Mouse (Mus musculus) limb, embryonic 15.5 days (tissue): ENCODE results near the gene Sema3a. TPM values are rescaled to one million over a fixed set of nuclear protein-coding genes. Genes with fewer than 3 reads are reported as not detected.

Source experiments
- ATAC-seq: fragments of 200-750 bp; cut with Nextera tagmentation; 2 replicates; pipeline ENCODE4 v1.8.0; 2017; ENCODE audit warnings: low read depth, moderate TSS enrichment; ENCODE audit not compliant: insufficient number of reproducible peaks, low FRiP score, low TSS enrichment
- H3K27ac ChIP-seq: fragments of 300-500 bp; sonication (generic); 2 replicates; pipeline ENCODE4 v1.5.1; 2015; ENCODE audit warnings: moderate library complexity, mild to moderate bottlenecking, inconsistent platforms
- H3K27me3 ChIP-seq: fragments of 300-500 bp; sonication (generic); 2 replicates; pipeline ENCODE4 v1.6.1; 2015; ENCODE audit warnings: inconsistent platforms
- H3K36me3 ChIP-seq: fragments of 300-500 bp; sonication (generic); 2 replicates; pipeline ENCODE4 v1.6.1; 2015; ENCODE audit warnings: inconsistent platforms
- H3K4me1 ChIP-seq: fragments of 300-500 bp; sonication (generic); 2 replicates; pipeline ENCODE4 v1.6.1; 2015; ENCODE audit warnings: inconsistent platforms
- H3K4me2 ChIP-seq: fragments of 300-500 bp; sonication (generic); 2 replicates; pipeline ENCODE4 v1.6.1; 2015; ENCODE audit warnings: mild to moderate bottlenecking, inconsistent platforms
- H3K4me3 ChIP-seq: fragments of 300-500 bp; sonication (generic); 2 replicates; pipeline ENCODE4 v1.5.1; 2015; ENCODE audit warnings: mild to moderate bottlenecking, inconsistent platforms
- H3K9ac ChIP-seq: fragments of 300-500 bp; sonication (generic); 2 replicates; pipeline ENCODE4 v1.6.1; 2015; ENCODE audit warnings: inconsistent platforms
- H3K9me3 ChIP-seq: fragments of 300-500 bp; sonication (generic); 2 replicates; pipeline ENCODE4 v1.6.1; 2016; ENCODE audit warnings: inconsistent platforms
- WGBS: fragments of 180-500 bp; shearing (Covaris S2); methylation state at CpG from one replicate; pipeline ENCODE4 v1.1.7; 2015; 5-methylcytosine and 5-hydroxymethylcytosine counted together
- polyA plus RNA-seq: library from polyadenylated mRNA; unstranded; fragments of >200 nt; fragmentation: Nextera tagmentation; extraction: Ambion mirVana; gene quantifications from 2 replicates; pipeline ENCODE4 v1.2.1, GENCODE M21; 2015

The Sema3a gene
- polyA plus RNA-seq, 1 experiment from 2014 or later: 44.2 TPM

DNA sequence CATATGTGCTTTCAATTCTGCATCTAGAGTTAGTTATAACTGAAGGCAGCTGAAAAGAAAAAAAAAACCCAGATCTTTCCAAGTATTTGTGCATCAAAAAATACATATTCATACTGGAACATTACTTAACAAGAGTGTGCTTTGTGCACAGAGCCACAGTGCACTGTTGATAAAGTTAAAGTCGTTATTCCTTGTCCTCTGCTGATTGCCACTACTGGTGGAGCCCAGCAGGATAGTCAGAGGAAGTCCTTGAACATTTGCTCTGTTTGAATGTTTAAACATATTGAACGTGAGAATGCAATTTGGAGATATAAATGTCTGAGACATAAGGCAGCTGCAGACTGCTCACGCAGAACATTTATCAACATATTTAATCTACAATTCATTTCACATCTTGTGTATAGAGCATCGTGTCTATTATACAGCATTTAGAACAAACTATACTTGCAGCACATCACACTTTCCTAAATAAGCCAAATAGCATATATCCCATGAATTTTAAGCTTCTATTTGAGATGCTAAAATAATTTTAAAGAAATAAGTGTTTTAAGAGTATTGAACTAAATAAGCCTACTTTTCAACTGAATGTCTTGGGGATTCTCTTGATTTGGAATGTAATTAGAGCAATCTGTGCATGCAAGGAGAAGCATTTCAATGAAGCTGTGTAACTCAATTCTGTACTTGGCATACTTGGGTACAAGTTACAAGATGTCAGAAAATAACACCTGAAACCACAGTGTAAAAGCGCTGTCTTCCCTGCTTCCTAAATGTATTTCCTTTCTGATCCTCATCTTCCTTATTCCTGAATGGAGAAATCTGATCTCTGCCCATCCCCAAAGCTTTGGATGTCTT lies 32.8 kb downstream of the Sema3a start:
- no peaks in the 10 kb centered on the region for H3K9me3 ChIP-seq
- no peaks in the 10 kb centered on the region for H3K36me3 ChIP-seq
- H3K4me3 ChIP-seq: no peak overlapping the region
- no peaks in the 10 kb centered on the region for H3K27me3 ChIP-seq
- H3K4me2 ChIP-seq: no peak overlapping the region
- no peak for ATAC-seq
- 70% methylated on average over 5 of the region's 5 CpGs for WGBS
- H3K9ac ChIP-seq: no peak overlapping the region
- no peak overlapping the region for H3K27ac ChIP-seq
- H3K4me1 ChIP-seq: no peaks in the 10 kb centered on the region

GRCm38 (mm10) chr5:13182186-13182585 lies 57.0 kb downstream of the Sema3a start:
- 89% methylated on average over 2 of the region's 2 CpGs for WGBS
- Histone ChIP-seq H3K27ac (no peak overlapping the region), H3K9ac (no peak overlapping the region), H3K4me1 (no peaks in the 10 kb centered on the region), H3K9me3 (no peaks in the 10 kb centered on the region), H3K36me3 (no peaks in the 10 kb centered on the region), H3K27me3 (no peaks in the 10 kb centered on the region), H3K4me2 (no peak overlapping the region), H3K4me3 (no peak overlapping the region)
- no peak for ATAC-seq

DNA sequence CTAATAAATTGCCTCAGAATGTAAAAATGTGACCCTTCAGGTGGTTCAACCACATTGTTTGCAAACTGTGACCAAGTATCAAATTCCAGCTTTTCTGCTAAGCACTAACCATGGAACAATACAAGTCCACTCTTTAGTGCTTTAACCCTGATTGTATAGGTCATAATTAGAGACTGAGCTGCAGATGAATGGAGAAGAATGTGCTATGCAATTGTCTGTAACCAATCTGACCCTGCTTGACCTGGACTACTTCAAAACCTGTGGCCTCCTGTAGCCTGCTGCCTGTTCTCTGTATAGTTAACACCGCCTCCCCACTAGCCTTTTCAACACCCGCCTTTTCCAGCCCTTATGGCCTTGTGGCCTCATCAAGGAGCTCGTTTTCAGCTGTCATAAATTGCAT lies 72.7 kb downstream of the Sema3a start:
- Histone ChIP-seq H3K9me3 (no peaks in the 10 kb centered on the region), H3K27ac (no peak overlapping the region), H3K4me3 (no peak overlapping the region), H3K36me3 (no peaks in the 10 kb centered on the region), H3K4me1 (no peaks in the 10 kb centered on the region), H3K27me3 (no peaks in the 10 kb centered on the region), H3K9ac (no peak overlapping the region), H3K4me2 (no peak overlapping the region)
- 38% methylated on average over 3 of the region's 3 CpGs for WGBS
- no peak for ATAC-seq

GRCm38 (mm10) chr5:13199709-13200108 lies 74.5 kb downstream of the Sema3a start:
- Histone ChIP-seq H3K4me3 (no peak overlapping the region), H3K27me3 (no peaks in the 10 kb centered on the region), H3K9me3 (no peaks in the 10 kb centered on the region), H3K4me2 (no peak overlapping the region), H3K4me1 (no peaks in the 10 kb centered on the region), H3K27ac (no peak overlapping the region), H3K36me3 (no peaks in the 10 kb centered on the region), H3K9ac (no peak overlapping the region)
- WGBS: 22% methylated on average over 6 of the region's 6 CpGs
- no peak for ATAC-seq

DNA sequence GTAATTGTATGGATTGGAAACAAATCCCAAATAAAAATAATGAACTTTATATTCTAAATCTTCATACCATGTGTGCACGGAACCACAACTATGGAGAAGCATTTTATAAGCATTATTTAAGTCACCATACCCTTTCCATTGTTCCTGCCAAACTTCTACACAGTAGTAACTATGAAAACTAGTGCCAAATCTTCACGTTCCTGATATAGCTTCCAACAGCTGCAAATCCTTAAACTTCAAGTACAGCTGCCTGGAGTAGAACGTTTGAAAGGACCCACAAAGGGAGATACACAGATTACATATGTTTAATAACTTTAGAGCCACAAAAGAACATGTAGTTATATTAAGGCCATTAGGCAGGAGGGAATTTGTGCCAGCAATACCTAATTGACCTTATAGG lies 130.1 kb downstream of the Sema3a start:
- Histone ChIP-seq H3K9me3 (no peaks in the 10 kb centered on the region), H3K36me3 (no peaks in the 10 kb centered on the region), H3K27ac (no peak overlapping the region), H3K4me1 (no peaks in the 10 kb centered on the region), H3K9ac (no peak overlapping the region), H3K4me3 (no peak overlapping the region), H3K4me2 (no peak overlapping the region), H3K27me3 (no peaks in the 10 kb centered on the region)
- peak; percentile 71; the same call in 1 of the 2 replicates for ATAC-seq
- WGBS: 20% methylated on average over 3 of the region's 3 CpGs

DNA sequence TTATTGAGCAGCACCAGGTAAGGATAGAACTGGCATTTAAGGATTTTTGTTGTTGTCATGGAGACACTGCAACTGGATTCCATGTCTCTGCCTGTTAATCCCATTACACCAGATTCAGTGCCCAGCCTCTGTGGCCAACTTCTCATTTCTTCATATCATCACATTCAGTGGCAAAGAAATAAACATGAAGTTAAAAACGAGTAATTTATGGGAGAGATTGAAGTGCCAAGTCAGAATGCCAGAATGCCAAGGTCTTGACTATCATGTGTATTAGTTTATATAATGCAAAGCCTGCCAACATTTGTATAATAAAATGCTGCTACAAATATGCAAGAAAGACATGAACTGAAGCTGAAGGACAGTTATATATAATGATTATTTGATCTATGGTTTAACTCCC lies 131.1 kb downstream of the Sema3a start:
- Histone ChIP-seq H3K27me3 (no peaks in the 10 kb centered on the region), H3K27ac (no peak overlapping the region), H3K9me3 (no peaks in the 10 kb centered on the region), H3K4me3 (no peak overlapping the region), H3K36me3 (no peaks in the 10 kb centered on the region), H3K9ac (no peak overlapping the region), H3K4me1 (no peaks in the 10 kb centered on the region), H3K4me2 (no peak overlapping the region)
- 56% methylated on average over 1 of the region's 1 CpGs for WGBS
- no peak for ATAC-seq

- H3K27me3 ChIP-seq: no peaks in the 10 kb centered on the region
- no peaks in the 10 kb centered on the region for H3K9me3 ChIP-seq
- ATAC-seq: no peak
- H3K27ac ChIP-seq: no peak overlapping the region
- no peaks in the 10 kb centered on the region for H3K4me1 ChIP-seq
- 61% methylated on average over 2 of the region's 2 CpGs for WGBS
- no peak overlapping the region for H3K4me2 ChIP-seq
- no peaks in the 10 kb centered on the region for H3K36me3 ChIP-seq
- no peak overlapping the region for H3K9ac ChIP-seq
- H3K4me3 ChIP-seq: no peak overlapping the region
These were observed 137.9 kb downstream of the Sema3a start for GRCm38 (mm10) chr5:13263087-13263486.

DNA sequence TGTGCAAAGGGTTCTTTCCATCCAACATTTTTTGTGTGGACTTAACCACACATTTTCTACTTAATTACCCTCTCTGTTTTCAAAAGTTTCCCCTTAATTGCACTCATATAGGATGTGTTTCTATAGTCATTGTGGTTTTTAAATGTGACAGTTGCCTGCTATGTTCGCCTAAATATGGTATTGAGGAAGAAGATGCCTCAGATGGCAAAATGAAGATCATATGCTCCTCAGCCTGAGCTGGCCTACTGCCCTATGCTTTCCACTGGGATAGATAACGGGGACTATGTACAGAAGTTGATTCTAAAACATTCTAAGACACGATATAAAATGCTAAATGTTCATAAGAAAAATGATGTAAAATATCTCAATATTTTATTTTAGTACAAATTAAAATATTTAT lies 138.3 kb downstream of the Sema3a start:
- H3K9me3 ChIP-seq: no peaks in the 10 kb centered on the region
- ATAC-seq: no peak
- no peaks in the 10 kb centered on the region for H3K27me3 ChIP-seq
- H3K9ac ChIP-seq: no peak overlapping the region
- H3K27ac ChIP-seq: no peak overlapping the region
- WGBS: 84% methylated on average over 3 of the region's 3 CpGs
- no peaks in the 10 kb centered on the region for H3K4me1 ChIP-seq
- H3K4me2 ChIP-seq: no peak overlapping the region
- no peaks in the 10 kb centered on the region for H3K36me3 ChIP-seq
- H3K4me3 ChIP-seq: no peak overlapping the region

GRCm38 (mm10) chr5:13312667-13313066 lies 187.5 kb downstream of the Sema3a start:
- H3K4me2 ChIP-seq: no peak overlapping the region
- WGBS: 71% methylated on average over 4 of the region's 4 CpGs
- H3K9me3 ChIP-seq: no peaks in the 10 kb centered on the region
- no peaks in the 10 kb centered on the region for H3K4me1 ChIP-seq
- ATAC-seq: no peak
- H3K4me3 ChIP-seq: no peak overlapping the region
- H3K27ac ChIP-seq: no peak overlapping the region
- H3K9ac ChIP-seq: no peak overlapping the region
- H3K36me3 ChIP-seq: no peaks in the 10 kb centered on the region
- no peaks in the 10 kb centered on the region for H3K27me3 ChIP-seq

- H3K4me2 ChIP-seq: no peak overlapping the region
- no peaks in the 10 kb centered on the region for H3K27me3 ChIP-seq
- H3K9ac ChIP-seq: no peak overlapping the region
- H3K4me3 ChIP-seq: no peak overlapping the region
- WGBS: 60% methylated on average over 6 of the region's 6 CpGs
- H3K9me3 ChIP-seq: no peaks in the 10 kb centered on the region
- H3K27ac ChIP-seq: no peak overlapping the region
- no peaks in the 10 kb centered on the region for H3K4me1 ChIP-seq
- ATAC-seq: no peak
- no peaks in the 10 kb centered on the region for H3K36me3 ChIP-seq
These were observed 188.8 kb downstream of the Sema3a start for GRCm38 (mm10) chr5:13313977-13314376.

DNA sequence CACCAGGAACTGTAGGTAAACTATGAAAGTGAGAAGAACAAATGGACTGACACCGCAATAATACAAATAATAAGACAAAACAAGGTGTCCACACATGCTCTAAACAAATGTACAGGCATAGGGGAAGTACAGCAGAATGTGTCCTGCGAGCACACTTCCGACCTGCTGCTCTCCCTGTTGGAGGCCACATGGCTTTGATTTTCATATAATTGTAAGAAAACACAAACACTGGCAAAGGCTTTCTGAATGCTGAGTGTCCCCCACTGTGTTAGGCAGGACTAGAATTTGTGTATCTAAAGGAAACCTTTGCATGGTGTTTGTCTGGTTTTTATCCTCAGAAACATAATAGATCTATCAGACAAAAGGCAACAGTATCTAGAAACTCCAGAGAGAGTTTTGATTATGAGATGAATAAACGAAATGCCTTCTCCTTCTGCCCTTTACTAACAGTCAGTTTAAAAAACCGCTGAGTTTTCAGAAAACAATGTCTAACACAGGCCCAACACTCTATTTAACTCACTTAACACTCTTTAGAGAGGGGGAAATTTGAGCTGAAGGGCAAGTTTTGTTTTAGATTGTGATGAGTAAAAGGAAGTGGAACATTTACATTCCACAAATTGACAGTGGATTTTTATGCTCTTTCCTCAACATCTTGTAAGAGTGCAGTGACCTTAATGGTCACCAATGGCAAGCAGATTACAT lies 193.7 kb downstream of the Sema3a start:
- no peaks in the 10 kb centered on the region for H3K27me3 ChIP-seq
- H3K27ac ChIP-seq: no peak overlapping the region
- H3K4me3 ChIP-seq: no peak overlapping the region
- no peak for ATAC-seq
- H3K36me3 ChIP-seq: no peaks in the 10 kb centered on the region
- H3K4me2 ChIP-seq: no peak overlapping the region
- WGBS: 54% methylated on average over 5 of the region's 5 CpGs
- no peaks in the 10 kb centered on the region for H3K4me1 ChIP-seq
- H3K9me3 ChIP-seq: no peaks in the 10 kb centered on the region
- H3K9ac ChIP-seq: no peak overlapping the region

GRCm38 (mm10) chr5:13320138-13320537 lies 194.9 kb downstream of the Sema3a start:
- Histone ChIP-seq H3K27ac (no peak overlapping the region), H3K4me1 (no peaks in the 10 kb centered on the region), H3K27me3 (no peaks in the 10 kb centered on the region), H3K4me2 (no peak overlapping the region), H3K9ac (no peak overlapping the region), H3K9me3 (no peaks in the 10 kb centered on the region), H3K36me3 (no peaks in the 10 kb centered on the region), H3K4me3 (no peak overlapping the region)
- no peak for ATAC-seq
- 78% methylated on average over 3 of the region's 3 CpGs for WGBS
